Mouse (Mus musculus) layer of hippocampus, adult 2 months (tissue): ENCODE measurements around the gene Camta1. TPM values are rescaled to one million over a fixed set of nuclear protein-coding genes. Genes with fewer than 3 reads are reported as not detected.

Source experiments
- DNase-seq, 2 experiments: peaks; one replicate each; pipeline ENCODE4 v3.0.0; 2022; ENCODE audit warnings: low spot score in 2 of 2
- H3K27ac ChIP-seq: fragments of 200-600 bp; 2 replicates; pipeline ENCODE4 v1.8.1; 2022
- H3K4me3 ChIP-seq: fragments of 200-600 bp; 2 replicates; pipeline ENCODE4 v1.8.1; 2022; ENCODE audit warnings: mild to moderate bottlenecking
- CTCF ChIP-seq: fragments of 200-600 bp; conservative IDR thresholded peaks from 2 replicates; pipeline ENCODE4 v1.8.1; 2022; ENCODE audit warnings: antibody characterized with exemption, mild to moderate bottlenecking, moderate library complexity
- total RNA-seq, 2 experiments: library from RNA; stranded (reverse); gene quantifications; 2 replicates each; pipeline ENCODE4 v1.2.3; 2021

Gene Camta1
- total RNA-seq, 2 experiments from 2014 or later = 275 to 294 TPM

DNA sequence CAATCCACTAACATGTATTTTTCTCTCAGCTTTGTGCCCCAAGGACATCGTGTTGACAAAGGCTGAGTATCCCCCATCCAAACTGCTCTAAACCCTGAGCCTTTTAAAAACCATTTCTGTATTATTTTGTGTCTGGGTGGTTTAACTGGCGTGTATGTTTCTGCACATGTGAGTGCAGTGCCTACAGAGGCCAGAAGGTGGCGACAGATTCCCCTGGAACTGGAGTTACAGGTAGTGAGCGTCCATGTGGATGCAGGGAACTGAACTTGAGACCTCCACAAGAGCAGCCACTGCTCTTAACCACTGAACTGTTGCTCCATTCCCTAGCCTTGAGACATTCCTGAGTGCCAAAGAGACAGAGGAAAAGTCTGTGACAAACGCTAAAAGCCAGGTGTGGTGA is 621.2 kb downstream of the Camta1 start:
- DNase-seq = no peak
- no peak overlapping the region for H3K27ac ChIP-seq
- TF ChIP-seq CTCF = peak; percentile 54
- no peak overlapping the region for H3K4me3 ChIP-seq

DNA sequence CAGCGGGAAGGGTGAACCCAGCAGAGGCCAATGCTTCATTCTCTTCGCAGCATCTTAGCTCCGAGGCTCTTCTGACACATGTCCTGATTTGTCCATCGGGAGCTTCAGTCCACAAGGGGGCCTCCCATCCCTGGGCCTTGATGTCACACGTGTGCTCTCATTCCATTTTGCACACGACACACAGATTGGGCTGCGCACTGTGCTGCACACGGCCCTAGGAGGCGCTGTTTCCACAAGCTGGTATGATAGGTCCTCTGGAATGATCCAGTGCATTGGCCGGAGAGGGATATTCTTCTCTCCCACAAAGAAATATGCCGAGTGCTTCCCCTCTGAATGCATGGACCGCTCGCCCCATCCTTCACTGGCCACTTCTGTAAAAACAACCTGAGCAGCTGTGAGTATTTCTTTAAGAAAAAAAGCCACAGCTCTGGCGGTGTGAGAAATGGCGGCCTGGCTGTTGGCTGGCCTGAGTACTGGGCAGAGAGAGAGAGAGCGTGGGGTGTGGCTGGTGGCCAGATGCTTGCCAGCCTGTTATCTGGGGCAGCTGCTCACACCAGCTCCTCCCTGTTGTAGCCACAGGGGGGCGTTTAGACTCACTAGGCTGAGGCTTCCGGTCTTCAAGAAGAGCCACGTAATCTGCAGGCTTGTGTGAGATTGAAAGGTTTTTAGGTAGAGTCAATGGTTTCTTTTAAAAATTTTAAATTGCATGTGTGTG is 622.5 kb downstream of the Camta1 start:
- DNase-seq = no peak
- TF ChIP-seq CTCF = peak; percentile 48
- no peak overlapping the region for H3K27ac ChIP-seq
- H3K4me3 ChIP-seq = no peak overlapping the region

DNA sequence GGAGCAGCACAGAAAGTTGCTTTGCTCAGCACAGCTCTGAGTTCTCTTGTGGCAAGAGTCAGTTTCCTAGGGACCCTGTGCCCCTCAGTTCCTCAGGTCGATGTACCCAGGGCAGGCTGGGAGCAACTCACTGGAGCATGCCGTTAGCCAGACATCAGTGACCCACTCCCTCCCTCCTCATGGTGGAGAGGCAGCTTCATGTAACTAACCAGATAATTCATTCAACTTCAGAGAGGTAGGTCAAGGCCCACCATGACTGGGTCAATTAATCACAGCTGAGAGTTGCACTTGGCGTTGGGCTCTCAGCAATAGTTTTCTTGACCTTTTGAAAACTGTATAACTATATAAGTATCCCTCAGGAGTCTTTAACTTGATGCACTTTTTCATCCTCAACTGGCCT is 624.2 kb downstream of the Camta1 start:
- no peak overlapping the region for H3K27ac ChIP-seq
- no peak for TF ChIP-seq CTCF
- no peak for DNase-seq
- H3K4me3 ChIP-seq = no peak overlapping the region

- no peak for TF ChIP-seq CTCF
- peak; percentile 52 to 56 for DNase-seq
- H3K4me3 ChIP-seq = no peak overlapping the region
- peak overlapping the region; percentile 36; the same call in 1 of the 2 replicates for H3K27ac ChIP-seq
Measured at GRCm38 (mm10) chr4:151234981-151235380, 626.7 kb downstream of the Camta1 start.

- DNase-seq = no peak
- no peak overlapping the region for H3K27ac ChIP-seq
- peak; percentile 68 for TF ChIP-seq CTCF
- H3K4me3 ChIP-seq = no peak overlapping the region
Measured at GRCm38 (mm10) chr4:151232028-151232427, 629.6 kb downstream of the Camta1 start.

DNA sequence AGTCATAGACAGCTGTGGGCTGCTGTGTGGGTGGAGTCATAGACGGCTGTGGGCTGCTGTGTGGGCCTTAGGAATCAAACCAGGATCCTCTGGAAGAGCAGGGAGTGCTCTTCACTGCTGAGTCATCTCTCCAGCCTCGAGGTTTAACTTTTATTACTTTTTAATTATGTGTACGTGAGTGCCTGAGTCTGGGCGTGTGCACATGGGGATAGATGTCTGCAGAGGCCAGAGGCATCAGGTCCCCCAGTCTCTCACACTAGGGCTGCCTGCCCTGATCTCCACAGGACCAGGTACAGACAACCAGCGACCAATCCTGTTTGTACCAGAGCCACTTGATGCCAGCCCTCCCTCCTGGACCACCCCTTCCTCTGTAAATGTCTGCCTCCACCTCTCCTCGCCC is 632.6 kb downstream of the Camta1 start:
- Histone ChIP-seq H3K4me3 (no peak overlapping the region), H3K27ac (no peak overlapping the region)
- DNase-seq = no peak
- TF ChIP-seq CTCF = no peak

- H3K27ac ChIP-seq = no peak overlapping the region
- H3K4me3 ChIP-seq = no peak overlapping the region
- no peak for DNase-seq
- no peak for TF ChIP-seq CTCF
Measured at GRCm38 (mm10) chr4:151226496-151226895, 635.2 kb downstream of the Camta1 start.

DNA sequence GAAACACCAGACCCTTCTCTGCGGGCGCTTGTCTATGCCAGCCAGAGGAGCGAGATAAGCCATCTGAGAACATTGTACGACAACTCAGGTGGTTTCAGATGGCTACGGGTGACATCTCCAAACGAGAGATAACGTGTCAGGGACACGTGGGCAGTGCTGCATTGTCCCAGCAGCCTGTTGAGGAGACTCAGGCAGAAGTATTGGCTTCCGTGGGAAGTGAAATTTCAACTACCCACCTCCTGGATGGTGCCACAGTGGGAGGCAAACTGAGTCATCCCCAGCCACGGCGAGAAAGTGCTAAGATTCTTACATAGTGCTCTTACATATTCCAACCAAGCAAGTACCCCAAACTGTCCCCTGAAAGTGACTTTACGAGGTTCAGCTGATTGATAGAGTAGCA is 637.7 kb downstream of the Camta1 start:
- no peak for TF ChIP-seq CTCF
- peak in 1 of 2 experiments; percentile 66 for DNase-seq

DNA sequence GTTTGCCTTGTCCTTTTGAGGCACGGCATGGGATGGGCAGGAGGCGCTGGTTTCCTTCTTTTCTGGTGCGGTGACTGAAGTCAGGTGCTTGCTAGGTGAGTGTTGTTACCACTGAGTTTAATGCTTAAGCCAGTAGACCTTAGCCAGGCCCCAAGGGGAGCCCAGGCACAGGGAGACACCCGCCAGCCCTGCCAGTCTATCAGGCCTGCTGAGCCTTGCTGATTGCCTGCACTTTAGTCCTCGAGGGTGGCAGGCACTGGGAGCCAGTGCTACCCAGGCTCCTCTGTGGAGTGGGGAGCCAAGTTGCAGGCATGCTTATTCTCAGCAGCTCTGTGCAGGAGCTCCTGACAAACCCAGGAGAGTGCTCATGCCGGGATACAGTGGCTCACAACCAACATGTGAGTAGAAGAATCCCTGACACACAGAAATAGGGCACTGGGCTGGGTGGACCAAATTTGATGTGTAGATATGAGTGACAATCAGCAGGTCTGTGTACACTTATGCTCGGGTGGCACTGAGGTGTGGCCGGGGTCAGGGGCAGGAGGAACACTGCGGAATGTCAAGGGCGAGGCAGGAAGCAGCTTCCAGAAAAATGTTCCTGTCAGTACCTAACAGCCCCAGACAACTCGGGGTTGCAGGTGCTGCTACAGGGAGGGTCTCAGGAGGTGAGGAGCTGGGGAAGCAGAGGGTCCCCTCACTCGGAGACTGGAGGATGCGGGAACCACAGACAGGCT is 638.2 kb downstream of the Camta1 start:
- no peak overlapping the region for H3K4me3 ChIP-seq
- DNase-seq = no peak
- TF ChIP-seq CTCF = no peak
- no peak overlapping the region for H3K27ac ChIP-seq

More for the DNA sequence above, 637.7 kb downstream of the Camta1 start:
- Histone ChIP-seq H3K27ac (no peak overlapping the region), H3K4me3 (no peak overlapping the region)

DNA sequence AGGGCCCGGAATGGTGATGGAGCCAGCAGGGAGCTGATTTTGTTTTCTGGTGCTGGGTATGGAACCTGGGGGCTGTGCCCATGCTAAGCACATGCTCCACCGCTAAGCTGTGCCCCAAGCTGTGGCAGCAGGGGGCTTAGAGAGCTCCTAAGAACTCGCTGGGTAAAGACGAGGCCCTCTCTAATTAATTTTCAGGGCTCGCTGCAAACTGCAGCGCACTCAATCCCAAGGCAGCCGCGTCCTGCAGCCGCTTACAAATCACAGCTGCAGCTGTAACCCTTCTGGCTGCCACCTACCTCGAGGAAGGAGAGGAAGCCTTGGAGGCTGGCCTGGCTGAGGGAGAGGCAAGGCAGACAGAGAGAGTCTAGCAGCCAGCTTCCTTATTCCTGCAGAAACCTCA is 639.0 kb downstream of the Camta1 start:
- no peak overlapping the region for H3K4me3 ChIP-seq
- H3K27ac ChIP-seq = no peak overlapping the region
- DNase-seq = no peak
- TF ChIP-seq CTCF = no peak

- no peak overlapping the region for H3K27ac ChIP-seq
Measured at GRCm38 (mm10) chr4:151216553-151217292, 645.0 kb downstream of the Camta1 start.

DNA sequence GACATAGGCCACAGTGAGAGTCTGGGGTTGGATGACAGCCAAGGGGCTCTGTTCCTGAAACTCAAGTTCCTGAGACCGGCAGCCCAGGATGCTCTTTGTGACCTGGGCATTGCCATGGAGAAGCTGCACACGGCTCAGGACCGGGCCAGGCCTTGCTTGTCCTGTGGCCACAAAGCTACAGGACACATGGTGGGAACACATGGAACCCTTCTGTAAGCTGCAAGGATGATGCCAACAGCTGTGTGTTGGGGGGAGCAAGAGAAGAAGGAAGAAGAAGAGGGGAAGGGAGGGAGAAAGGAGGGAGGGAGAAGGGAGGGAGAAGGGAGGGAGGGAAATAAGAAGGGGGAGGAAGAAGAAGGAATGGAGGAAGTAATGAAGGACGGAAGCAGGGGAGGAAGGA is 645.8 kb downstream of the Camta1 start:
- no peak for TF ChIP-seq CTCF
- DNase-seq = no peak
- Histone ChIP-seq H3K27ac (no peak overlapping the region), H3K4me3 (no peak overlapping the region)

More at GRCm38 (mm10) chr4:151216553-151217292, 645.0 kb downstream of the Camta1 start:
- H3K4me3 ChIP-seq = no peak overlapping the region
- DNase-seq = peak in 1 of 2 experiments; percentile 30
- TF ChIP-seq CTCF = peak; percentile 62

- peak; percentile 63 for TF ChIP-seq CTCF
- DNase-seq = no peak
- no peak overlapping the region for H3K27ac ChIP-seq
- H3K4me3 ChIP-seq = no peak overlapping the region
Measured at GRCm38 (mm10) chr4:151215179-151215578, 646.5 kb downstream of the Camta1 start.

- no peak for TF ChIP-seq CTCF
- no peak for DNase-seq
- Histone ChIP-seq H3K27ac (no peak overlapping the region), H3K4me3 (no peak overlapping the region)
Measured at GRCm38 (mm10) chr4:151213475-151213874, 648.2 kb downstream of the Camta1 start.
